ENCODE assay signal across 31 mouse cellular contexts in the genomic region with DNA sequence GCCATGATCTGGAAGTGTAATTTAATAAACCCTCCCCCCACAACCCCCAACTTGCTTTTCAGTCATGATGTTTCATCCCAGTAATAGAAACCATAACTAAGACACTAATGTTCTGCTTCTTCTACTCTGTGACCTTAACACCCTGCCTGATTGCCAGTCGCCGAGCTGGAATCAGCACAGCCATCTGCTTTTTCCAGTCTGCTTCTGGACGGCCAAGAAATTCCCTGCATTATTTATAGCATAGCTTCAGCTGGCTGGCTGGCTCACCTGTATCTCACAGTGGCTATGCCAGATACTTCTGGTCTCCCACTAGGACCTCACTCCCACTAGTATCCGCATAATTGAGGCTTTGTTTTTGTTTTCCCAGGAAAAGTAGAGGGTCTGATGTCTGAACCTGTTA. TPM values are rescaled to one million over a fixed set of nuclear protein-coding genes. Genes with fewer than 3 reads are reported as not detected.
DNase-seq lines count a peak whose midpoint lies in the region; ATAC-seq and TF ChIP-seq lines count a peak whose summit lies in the region.
"Had no signal": no experiment of that assay in that cellular context is flagged by ENCODE, and none has a peak within 500 bp of the region (broad histone marks: within the 10 kb centered on the region; RNA-seq: fewer than 3 reads in every experiment).

No protein-coding gene starts in this region.

- no peaks in the 10 kb centered on the region for H3K9me3 ChIP-seq in heart, embryonic 12.5 days (replicated peaks)
- H3K9me3 ChIP-seq in lung, postnatal 0 days (ENCODE audit: low read length) = no peaks in the 10 kb centered on the region
- H3K9me3 ChIP-seq: forebrain, embryonic 12.5 days; G1E; kidney, embryonic 15.5 days; limb, embryonic 10.5 days; liver, embryonic 12.5 days; midbrain, embryonic 12.5 days; neural tube, embryonic 13.5 days had no signal

- H3K4me1 ChIP-seq in heart, embryonic 12.5 days (replicated peaks) = peaks cover 13% of the 10 kb centered on the region
- H3K4me1 ChIP-seq in lung, postnatal 0 days (ENCODE audit: insufficient read depth, low read depth, low read length) = no peaks in the 10 kb centered on the region
- H3K4me1 ChIP-seq: forebrain, embryonic 12.5 days; kidney, embryonic 15.5 days; limb, embryonic 10.5 days; liver, embryonic 12.5 days; midbrain, embryonic 12.5 days; neural tube, embryonic 13.5 days had no signal

- no peak overlapping the region for H3K9ac ChIP-seq in heart, embryonic 12.5 days
- H3K9ac ChIP-seq in lung, postnatal 0 days (replicated peaks; ENCODE audit: low read depth) = no peak overlapping the region
- H3K9ac ChIP-seq: forebrain, embryonic 12.5 days; kidney, embryonic 15.5 days; liver, embryonic 12.5 days; lung, embryonic 14.5 days; midbrain, embryonic 12.5 days; neural tube, embryonic 13.5 days had no signal

- no peak overlapping the region for H3K4me2 ChIP-seq in heart, embryonic 12.5 days
- no peak overlapping the region for H3K4me2 ChIP-seq in lung, postnatal 0 days (replicated peaks; ENCODE audit: low read depth, low read length)
- H3K4me2 ChIP-seq: forebrain, embryonic 12.5 days; kidney, embryonic 15.5 days; liver, embryonic 12.5 days; lung, embryonic 14.5 days; midbrain, embryonic 12.5 days; neural tube, embryonic 13.5 days had no signal

- no peak overlapping the region for H3K27ac ChIP-seq in heart, embryonic 12.5 days (ENCODE audit: poor library complexity, severe bottlenecking)
- H3K27ac ChIP-seq in lung, postnatal 0 days (ENCODE audit: low read length) = no peak overlapping the region
- H3K27ac ChIP-seq: forebrain, embryonic 12.5 days; kidney, embryonic 15.5 days; left cerebral cortex, adult 2 months; limb, embryonic 10.5 days; liver, embryonic 12.5 days; macrophage; midbrain, embryonic 12.5 days; neural tube, embryonic 13.5 days had no signal

- WGBS in heart, embryonic 12.5 days = 41% methylated on average over 4 of the region's 4 CpGs
- WGBS in lung, postnatal 0 days = 60% methylated on average over 4 of the region's 4 CpGs

- TF ChIP-seq CTCF in lung, postnatal 0 days (IDR thresholded peaks at IDR 0.05) = no peak

- DNase-seq in cerebellum, adult 11-12 months = no peak
- peak; percentile 25 to 26 for DNase-seq in heart, adult 9 months (ENCODE audit: low spot score in 2 of 2)
- DNase-seq in cerebellum, postnatal 25 days = peak; percentile 29 to 53
- peak; percentile 25 for DNase-seq in heart, postnatal 4 days
- DNase-seq in spleen, postnatal 36 days (ENCODE audit: low spot score in 2 of 2) = no peak
- no peak for DNase-seq in lung, postnatal 0 days (ENCODE audit: low spot score)
- DNase-seq: adrenal gland, postnatal 10 days; kidney, postnatal 4 days; layer of hippocampus, adult 9-11 months; lung, embryonic 14.5 days; thymus, postnatal 36 days had no signal

- H3K4me3 ChIP-seq in heart, embryonic 12.5 days = no peak overlapping the region
- H3K4me3 ChIP-seq in lung, postnatal 0 days (ENCODE audit: low read depth, low read length) = no peak overlapping the region
- H3K4me3 ChIP-seq: forebrain, embryonic 12.5 days; kidney, embryonic 15.5 days; left cerebral cortex, adult 2 months; limb, embryonic 10.5 days; liver, embryonic 12.5 days; midbrain, embryonic 12.5 days; neural tube, embryonic 13.5 days had no signal

- H3K27me3 ChIP-seq in heart, embryonic 12.5 days (replicated peaks) = no peaks in the 10 kb centered on the region
- no peaks in the 10 kb centered on the region for H3K27me3 ChIP-seq in lung, postnatal 0 days (replicated peaks; ENCODE audit: insufficient read depth, low read length)
- H3K27me3 ChIP-seq: forebrain, embryonic 12.5 days; kidney, embryonic 15.5 days; liver, embryonic 12.5 days; midbrain, embryonic 12.5 days; neural tube, embryonic 13.5 days had no signal

- TF ChIP-seq EP300 in lung, postnatal 0 days (IDR thresholded peaks at IDR 0.05) = no peak

- ATAC-seq in cerebellum, adult (ENCODE audit: insufficient number of reproducible peaks, low FRiP score, low TSS enrichment) = peak; percentile 61
- no peak for ATAC-seq in heart, embryonic 12.5 days (ENCODE audit: insufficient number of reproducible peaks, low FRiP score)
- no peak for ATAC-seq in lung, postnatal 0 days
- ATAC-seq: activated CD4-positive, CD25-positive, alpha-beta regulatory T cell, adult 4 months; hindbrain, embryonic 16.5 days; intestine, embryonic 16.5 days; liver, embryonic 12.5 days had no signal

- peaks cover 4% of the 10 kb centered on the region; the same call in 1 of the 2 replicates for H3K36me3 ChIP-seq in heart, embryonic 12.5 days
- no peaks in the 10 kb centered on the region for H3K36me3 ChIP-seq in lung, postnatal 0 days (ENCODE audit: insufficient read depth, low read length)
- H3K36me3 ChIP-seq: forebrain, embryonic 12.5 days; G1E; kidney, embryonic 15.5 days; limb, embryonic 10.5 days; liver, embryonic 12.5 days had no signal

RNA-seq across cellular contexts. Expression of a gene that starts 14.7 kb away (rescaled TPM):
- 13.3 and 15.5 TPM in 2 replicates for polyA plus RNA-seq in heart, embryonic 12.5 days (2016; fragmentation: Nextera tagmentation; extraction: Ambion mirVana)
- total RNA-seq in heart, postnatal 4 days (2021) = 10 to 100 TPM; 21.3 to 24.6 TPM
- polyA plus RNA-seq in lung, postnatal 0 days (2015; fragmentation: Nextera tagmentation; extraction: Ambion mirVana) = 5.0 and 5.4 TPM in 2 replicates

RNA-seq across cellular contexts. Expression of a gene that starts 20.5 kb away (rescaled TPM):
- 15.8 and 16.7 TPM in 2 replicates for polyA plus RNA-seq in heart, embryonic 12.5 days (2016; fragmentation: Nextera tagmentation; extraction: Ambion mirVana)
- 1 to 10 TPM; 8.6 to 8.7 TPM for total RNA-seq in heart, postnatal 4 days (2021)
- 18.2 and 20.1 TPM in 2 replicates for polyA plus RNA-seq in lung, postnatal 0 days (2015; fragmentation: Nextera tagmentation; extraction: Ambion mirVana)

RNA-seq across cellular contexts. Expression of a gene that starts 42.0 kb away (rescaled TPM):
- not detected in 2 replicates for polyA plus RNA-seq in heart, embryonic 12.5 days (2016; fragmentation: Nextera tagmentation; extraction: Ambion mirVana)
- total RNA-seq in heart, postnatal 4 days (2021) = not detected
- not detected in 2 replicates for polyA plus RNA-seq in lung, postnatal 0 days (2015; fragmentation: Nextera tagmentation; extraction: Ambion mirVana)
- total RNA-seq: adrenal gland, postnatal 10 days; left cerebral cortex, adult 2 months had no signal
- polyA plus RNA-seq: activated CD4-positive, CD25-positive, alpha-beta regulatory T cell, adult 4 months; brain, embryonic 14.5 days; cortical plate, adult 2 months; embryonic facial prominence, embryonic 11.5 days; forebrain, embryonic 12.5 days; G1E; gonadal fat pad, adult 2 months; heart, postnatal 0 days; hindbrain, embryonic 16.5 days; intestine, embryonic 16.5 days; kidney, embryonic 15.5 days; limb, embryonic 10.5 days; liver, embryonic 12.5 days; lung, embryonic 14.5 days; macrophage; midbrain, embryonic 12.5 days; neural tube, embryonic 13.5 days; stomach, embryonic 14.5 days had no signal

Comparison
In these comparisons a context has a peak if more than half of its experiments do, and no peak if none do; other contexts are left out.
1. DNase-seq: peak in heart, adult 9 months (2 of 2), cerebellum, postnatal 25 days (2 of 2) and heart, postnatal 4 days (single experiment); none in cerebellum, adult 11-12 months (single experiment), spleen, postnatal 36 days (0 of 2) and lung, postnatal 0 days (single experiment).